Mouse (Mus musculus) ovary, postnatal 14 days (tissue): ENCODE results near the gene Map1lc3a.

Experiments used
- DNase-seq: peaks from one replicate; pipeline ENCODE4 v3.0.0; 2022; ENCODE audit warnings: low spot score

The Map1lc3a gene

GRCm38 (mm10) chr2:155285744-155286143 lies 9.6 kb downstream of the Map1lc3a start:
- no peak for DNase-seq

GRCm38 (mm10) chr2:155287456-155288250 lies 11.6 kb downstream of the Map1lc3a start:
- no peak for DNase-seq

- DNase-seq, result no peak
Measured at GRCm38 (mm10) chr2:155290066-155290465, 14.0 kb downstream of the Map1lc3a start.

- no peak for DNase-seq
Measured at GRCm38 (mm10) chr2:155293382-155293781, 17.3 kb downstream of the Map1lc3a start.

GRCm38 (mm10) chr2:155293946-155294345 lies 17.8 kb downstream of the Map1lc3a start:
- DNase-seq, result no peak

GRCm38 (mm10) chr2:155295453-155295852 lies 19.4 kb downstream of the Map1lc3a start:
- no peak for DNase-seq

- no peak for DNase-seq
Measured at GRCm38 (mm10) chr2:155299563-155299962, 23.5 kb downstream of the Map1lc3a start.

GRCm38 (mm10) chr2:155308936-155309592 lies 33.0 kb downstream of the Map1lc3a start:
- peak; percentile 48 for DNase-seq

- DNase-seq, result no peak
Measured at GRCm38 (mm10) chr2:155313671-155314070, 37.6 kb downstream of the Map1lc3a start.

GRCm38 (mm10) chr2:155318618-155319017 lies 42.5 kb downstream of the Map1lc3a start:
- no peak for DNase-seq

GRCm38 (mm10) chr2:155320596-155320995 lies 44.5 kb downstream of the Map1lc3a start:
- peak; percentile 22 for DNase-seq

- no peak for DNase-seq
Measured at GRCm38 (mm10) chr2:155326001-155326400, 49.9 kb downstream of the Map1lc3a start.
